Mouse (Mus musculus) ES-E14 (cell line): ENCODE data around the gene Pdzd2. TPM values are rescaled to one million over a fixed set of nuclear protein-coding genes. Genes with fewer than 3 reads are reported as not detected.

Experiments used
- DNase-seq: peaks from one replicate; pipeline ENCODE4 v3.0.0-alpha.2; 2013; ENCODE audit warnings: low read depth, low spot score
- H3K27ac ChIP-seq: 2 replicates; pipeline ENCODE4 v1.5.1; 2012; ENCODE audit warnings: low read depth, mild to moderate bottlenecking, low read length, moderate library complexity, mixed read lengths; ENCODE audit not compliant: poor library complexity, insufficient read depth, severe bottlenecking
- H3K36me3 ChIP-seq: 2 replicates; pipeline ENCODE4 v1.6.1; 2012; ENCODE audit warnings: mild to moderate bottlenecking, low read length, moderate library complexity, mixed read lengths; ENCODE audit not compliant: control insufficient read depth, poor library complexity, insufficient read depth, severe bottlenecking
- H3K4me1 ChIP-seq, 2 experiments: fragments of 150-350 bp in 1 of 2; sonication (generic) in 1 of 2; 2 replicates each; pipeline ENCODE4 v1.6.1; 2012; ENCODE audit warnings: low read length in 2 of 2, mild to moderate bottlenecking in 1 of 2, mixed read lengths in 1 of 2; ENCODE audit not compliant: control insufficient read depth in 2 of 2, insufficient read depth in 2 of 2, poor library complexity in 1 of 2
- H3K4me3 ChIP-seq, 2 experiments: fragments of 150-350 bp in 1 of 2; sonication (generic) in 1 of 2; 2 replicates each; pipeline ENCODE4 v1.5.1; 2012; ENCODE audit warnings: low read length in 2 of 2, low read depth in 1 of 2, mild to moderate bottlenecking in 1 of 2, mixed read lengths in 1 of 2; ENCODE audit not compliant: insufficient read depth in 1 of 2, poor library complexity in 1 of 2, severe bottlenecking in 1 of 2
- H3K9ac ChIP-seq: 2 replicates; pipeline ENCODE4 v1.6.1; 2012; ENCODE audit warnings: low read depth, mild to moderate bottlenecking, low read length, mixed read lengths; ENCODE audit not compliant: poor library complexity, insufficient read depth, severe bottlenecking
- H3K9me3 ChIP-seq: fragments of 150-350 bp; sonication (generic); 2 replicates; pipeline ENCODE4 v1.6.1; 2012; ENCODE audit warnings: low read depth, mild to moderate bottlenecking, low read length; ENCODE audit not compliant: control insufficient read depth, insufficient read depth
- CHD2 ChIP-seq: IDR thresholded peaks from 2 replicates; pipeline ENCODE4 v1.6.1; 2014; ENCODE audit warnings: mild to moderate bottlenecking, low read depth, low read length, inconsistent platforms
- HCFC1 ChIP-seq: IDR thresholded peaks from 2 replicates; pipeline ENCODE4 v1.6.1; 2012; ENCODE audit warnings: low read length, inconsistent platforms, borderline replicate concordance; ENCODE audit not compliant: insufficient read depth
- MAFK ChIP-seq: IDR thresholded peaks from 2 replicates; pipeline ENCODE4 v1.6.1; 2014; ENCODE audit warnings: mild to moderate bottlenecking, low read depth, low read length, inconsistent platforms; ENCODE audit not compliant: insufficient read depth
- ZC3H11A ChIP-seq: IDR thresholded peaks from 2 replicates; pipeline ENCODE4 v1.6.1; 2012; ENCODE audit warnings: low read depth, mild to moderate bottlenecking, inconsistent platforms, low read length, borderline replicate concordance
- ZNF384 ChIP-seq: IDR thresholded peaks from 2 replicates; pipeline ENCODE4 v1.6.1; 2012; ENCODE audit warnings: low read depth, low read length, inconsistent platforms
- in situ Hi-C, 2 experiments: fragments of 600-800 bp; cut with MboI; formaldehyde crosslinking; loops; one replicate each; pipeline ENCODE4 v1.15.1; 2025; ENCODE audit warnings: low sequenced_read_pairs in 2 of 2, inconsistent platforms in 1 of 2; ENCODE audit not compliant: unreplicated experiment in 2 of 2
- total RNA-seq: library from RNA; depleted of rRNA; stranded (reverse); fragments of 300-350 nt; gene quantifications from 2 replicates; pipeline ENCODE4 v1.2.3, GENCODE M21; 2012

Gene Pdzd2
- total RNA-seq, 1 experiment = 6.3 TPM

DNA sequence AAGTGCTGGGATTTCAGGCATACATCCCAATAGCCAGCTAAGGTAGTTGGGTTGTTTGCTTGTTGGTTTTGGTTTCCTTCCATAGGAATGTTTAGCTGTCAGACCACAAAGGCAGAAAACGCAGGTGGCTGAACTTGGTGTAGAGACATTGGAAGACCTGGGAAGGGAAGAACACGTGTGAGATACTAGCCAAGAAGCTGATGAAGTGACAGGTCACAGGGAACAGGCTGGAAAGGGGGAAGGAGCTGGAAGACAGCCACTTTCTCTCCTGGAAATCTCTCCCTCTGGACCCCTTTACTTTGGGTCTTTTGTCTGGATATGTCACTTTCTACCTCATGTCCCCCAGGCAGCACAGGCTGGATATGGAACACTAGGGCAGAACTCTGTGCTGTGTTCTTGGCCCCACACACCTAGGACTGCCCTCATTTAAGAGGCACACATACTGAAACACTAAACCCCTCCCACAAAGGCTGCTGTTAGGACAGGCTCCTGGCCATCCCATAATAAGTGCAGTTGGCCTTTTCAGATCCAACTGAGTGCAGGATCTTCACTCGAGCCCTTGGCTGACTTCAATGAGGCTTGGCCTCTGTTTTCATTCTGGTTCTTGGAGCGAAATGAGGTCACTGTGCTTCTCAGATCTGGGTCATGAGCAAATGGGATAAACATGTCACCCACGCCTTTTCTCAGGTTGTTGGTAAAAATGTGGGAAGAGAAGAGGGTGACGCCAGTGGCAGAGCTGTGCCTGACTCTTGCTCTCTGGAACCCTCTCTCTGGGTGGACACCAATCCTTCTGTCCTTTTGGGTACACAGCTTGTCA, 17.8 kb downstream of the Pdzd2 start:
- no peaks in the 10 kb centered on the region for H3K9me3 ChIP-seq
- TF ChIP-seq ZC3H11A (no peak), CHD2 (no peak), MAFK (no peak), HCFC1 (no peak), ZNF384 (no peak)
- H3K4me3 ChIP-seq = no peak overlapping the region
- no peak overlapping the region for H3K9ac ChIP-seq
- H3K4me1 ChIP-seq = peaks cover 2 to 3% of the 10 kb centered on the region in 2 experiments; a peak in 2 of 4 replicates
- no peak for DNase-seq
- H3K36me3 ChIP-seq = no peaks in the 10 kb centered on the region
- no peak overlapping the region for H3K27ac ChIP-seq
- in situ Hi-C loops = no loop called here

DNA sequence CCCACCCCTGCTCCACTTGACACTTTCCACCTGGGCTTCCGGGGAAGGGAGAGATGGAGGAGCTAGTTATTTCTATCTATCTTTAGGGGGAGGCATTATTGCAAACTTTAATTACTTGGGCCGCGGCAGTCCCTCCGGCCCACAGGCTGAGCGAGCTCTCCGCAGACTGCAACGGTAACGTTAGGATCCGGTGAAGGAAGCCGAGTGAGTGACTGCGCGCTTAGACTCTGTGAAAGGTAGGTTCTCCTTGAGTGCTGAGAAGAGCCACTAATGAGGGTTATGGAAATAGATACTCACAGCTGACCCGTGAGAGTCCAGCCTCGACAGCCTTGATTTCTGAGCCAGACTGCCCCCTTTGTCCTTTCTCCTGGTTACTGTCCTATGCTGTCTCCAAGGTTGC, 20.9 kb downstream of the Pdzd2 start:
- Histone ChIP-seq H3K36me3 (no peaks in the 10 kb centered on the region), H3K9me3 (no peaks in the 10 kb centered on the region), H3K27ac (no peak overlapping the region), H3K4me3 (peak overlapping the region in 1 of 2 experiments; percentile 36; a peak in 1 of 4 replicates), H3K4me1 (peaks cover 7 to 15% of the 10 kb centered on the region in 2 experiments; a peak in 3 of 4 replicates), H3K9ac (no peak overlapping the region)
- TF ChIP-seq HCFC1 (no peak), MAFK (no peak), ZC3H11A (no peak), ZNF384 (no peak), CHD2 (no peak)
- no peak for DNase-seq
- in situ Hi-C loops = no loop called here

DNA sequence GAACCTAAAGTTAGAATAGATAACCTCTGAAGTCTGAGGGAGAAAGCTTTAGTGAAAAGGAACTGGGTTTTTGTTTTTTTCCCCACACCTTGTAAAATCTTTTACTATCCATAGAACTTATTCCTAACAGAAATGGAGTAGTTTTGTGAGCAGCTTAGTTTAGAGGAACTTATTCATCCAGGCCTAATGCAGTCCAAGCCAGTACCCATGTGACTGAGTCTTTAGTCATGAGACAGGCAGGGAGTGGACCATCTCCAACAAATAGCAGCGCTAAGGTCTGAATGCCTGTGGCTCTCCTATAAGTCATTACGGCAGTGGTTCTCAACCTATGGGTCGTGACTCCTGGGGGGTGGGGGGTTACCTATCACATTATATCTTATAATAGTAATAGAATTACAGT, 22.3 kb downstream of the Pdzd2 start:
- peaks cover 14 to 19% of the 10 kb centered on the region in 2 experiments for H3K4me1 ChIP-seq
- DNase-seq = no peak
- no peak overlapping the region for H3K4me3 ChIP-seq
- no peak overlapping the region for H3K9ac ChIP-seq
- TF ChIP-seq CHD2 (no peak), HCFC1 (no peak), ZNF384 (no peak), ZC3H11A (no peak), MAFK (no peak)
- in situ Hi-C loops = no loop called here
- H3K27ac ChIP-seq = no peak overlapping the region
- no peaks in the 10 kb centered on the region for H3K36me3 ChIP-seq
- H3K9me3 ChIP-seq = no peaks in the 10 kb centered on the region

DNA sequence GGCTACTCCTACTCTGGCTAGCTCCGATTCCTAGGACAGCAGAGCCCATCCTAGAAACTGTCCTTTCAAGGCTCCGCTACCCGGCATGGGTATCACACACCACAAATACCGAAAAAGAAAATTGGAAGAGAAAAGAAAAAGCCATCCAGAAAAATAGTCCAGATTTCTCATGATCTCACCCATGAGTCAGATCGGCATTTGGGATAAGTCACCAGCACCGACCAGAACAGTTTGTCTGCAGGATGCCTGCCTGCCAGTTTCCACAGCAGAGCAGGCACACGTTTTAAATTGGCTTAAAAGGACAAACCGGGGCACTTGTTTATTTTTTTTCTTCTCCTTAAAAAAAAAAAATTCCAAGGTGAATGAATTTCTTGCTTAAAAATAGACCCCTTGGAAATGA, 22.8 kb downstream of the Pdzd2 start:
- no peaks in the 10 kb centered on the region for H3K9me3 ChIP-seq
- TF ChIP-seq MAFK (no peak), ZC3H11A (no peak), HCFC1 (no peak), ZNF384 (no peak), CHD2 (no peak)
- H3K4me1 ChIP-seq = peaks cover 14 to 20% of the 10 kb centered on the region in 2 experiments
- in situ Hi-C loops = no loop called here
- no peaks in the 10 kb centered on the region for H3K36me3 ChIP-seq
- no peak overlapping the region for H3K27ac ChIP-seq
- no peak for DNase-seq
- H3K9ac ChIP-seq = no peak overlapping the region
- no peak overlapping the region for H3K4me3 ChIP-seq
